Mouse (Mus musculus) limb, embryonic 14.5 days (tissue): Measurements from ENCODE around the gene Pam. TPM values are rescaled to one million over a fixed set of nuclear protein-coding genes. Genes with fewer than 3 reads are reported as not detected.

Source experiments
- ATAC-seq: fragments of 200-750 bp; cut with Nextera tagmentation; 2 replicates; pipeline ENCODE4 v1.8.0; 2017; ENCODE audit warnings: low read depth, moderate number of reproducible peaks, moderate TSS enrichment; ENCODE audit not compliant: low FRiP score
- DNase-seq: peaks from one replicate; pipeline ENCODE4 v3.0.0-alpha.2; 2015; ENCODE audit warnings: low spot score
- H3K27ac ChIP-seq: fragments of 300-500 bp; sonication (generic); replicated peaks from 2 replicates; pipeline ENCODE4 v1.5.1; 2014; ENCODE audit warnings: low read depth, mild to moderate bottlenecking, low read length, moderate library complexity, mixed read lengths
- H3K27me3 ChIP-seq: fragments of 300-500 bp; sonication (generic); 2 replicates; pipeline ENCODE4 v1.6.1; 2014; ENCODE audit warnings: low read length, mixed read lengths; ENCODE audit not compliant: control insufficient read depth, insufficient read depth
- H3K36me3 ChIP-seq: fragments of 300-500 bp; sonication (generic); 2 replicates; pipeline ENCODE4 v1.6.1; 2014; ENCODE audit warnings: mild to moderate bottlenecking, low read length, moderate library complexity, mixed read lengths; ENCODE audit not compliant: control insufficient read depth, insufficient read depth
- H3K4me1 ChIP-seq: fragments of 300-500 bp; sonication (generic); 2 replicates; pipeline ENCODE4 v1.6.1; 2014; ENCODE audit warnings: antibody characterized with exemption, low read length, mixed read lengths; ENCODE audit not compliant: control insufficient read depth, insufficient read depth
- H3K4me2 ChIP-seq: fragments of 300-500 bp; sonication (generic); replicated peaks from 2 replicates; pipeline ENCODE4 v1.6.1; 2014; ENCODE audit warnings: low read depth, mild to moderate bottlenecking, low read length, moderate library complexity; ENCODE audit not compliant: severe bottlenecking
- H3K4me3 ChIP-seq: fragments of 300-500 bp; sonication (generic); replicated peaks from 2 replicates; pipeline ENCODE4 v1.5.1; 2014; ENCODE audit warnings: low read length
- H3K9ac ChIP-seq: fragments of 300-500 bp; sonication (generic); 2 replicates; pipeline ENCODE4 v1.6.1; 2014; ENCODE audit warnings: mild to moderate bottlenecking, low read depth, low read length, moderate library complexity; ENCODE audit not compliant: severe bottlenecking
- H3K9me3 ChIP-seq: fragments of 300-500 bp; sonication (generic); 2 replicates; pipeline ENCODE4 v1.6.1; 2016; ENCODE audit warnings: low read length; ENCODE audit not compliant: control insufficient read depth
- POLR2A ChIP-seq: fragments of 200-500 bp; IDR thresholded peaks from 2 replicates; pipeline ENCODE4 v1.8.0; 2012; ENCODE audit warnings: inconsistent platforms, mild to moderate bottlenecking, moderate library complexity, borderline replicate concordance; ENCODE audit not compliant: insufficient read depth, insufficient read length; ENCODE audit errors: extremely low read depth
- WGBS: fragments of 180-500 bp; shearing (Covaris S2); extraction: QIAGEN DNeasy Blood & Tissue Kit; methylation state at CpG from one replicate; pipeline ENCODE4 v1.1.7; 2014; 5-methylcytosine and 5-hydroxymethylcytosine counted together
- polyA plus RNA-seq, 2 experiments: library from polyadenylated mRNA; depleted of rRNA in 1 of 2; stranded (reverse) in 1 of 2; unstranded in 1 of 2; fragments of >200 nt; fragmentation: Nextera tagmentation in 1 of 2; extraction: Ambion mirVana in 1 of 2; gene quantifications; 2 replicates each; pipeline versions ENCODE4 v1.2.1 to v1.2.3; 2012 to 2014

Pam gene
- polyA plus RNA-seq, 2 experiments: 37.8 to 54.1 TPM

- 0 out of 2 replicates have a peak overlapping the region, but pooled peaks have one; percentile 33 for H3K27ac ChIP-seq
- 68% methylated on average over 5 of the region's 5 CpGs for WGBS
- peaks cover 5% of the 10 kb centered on the region; the same call in 1 of the 2 replicates for H3K4me1 ChIP-seq
- TF ChIP-seq POLR2A: no peak
- no peaks in the 10 kb centered on the region for H3K9me3 ChIP-seq
- no peak overlapping the region for H3K9ac ChIP-seq
- H3K36me3 ChIP-seq: 0 out of 2 replicates have a peak, but pooled peaks cover 3% of the 10 kb centered on the region
- no peak overlapping the region for H3K4me2 ChIP-seq
- DNase-seq (peak; percentile 44), ATAC-seq (peak; percentile 23; the same call in 1 of the 2 replicates)
- no peak overlapping the region for H3K4me3 ChIP-seq
- H3K27me3 ChIP-seq: no peaks in the 10 kb centered on the region
Measured at GRCm38 (mm10) chr1:97833466-97834353, 261.7 kb downstream of the Pam start.

- Histone ChIP-seq H3K27ac (no peak overlapping the region), H3K36me3 (0 out of 2 replicates have a peak, but pooled peaks cover 3% of the 10 kb centered on the region), H3K9ac (no peak overlapping the region), H3K27me3 (no peaks in the 10 kb centered on the region), H3K4me1 (no peaks in the 10 kb centered on the region), H3K9me3 (no peaks in the 10 kb centered on the region), H3K4me3 (no peak overlapping the region), H3K4me2 (no peak overlapping the region)
- no peak for ATAC-seq
- TF ChIP-seq POLR2A: no peak
- DNase-seq: no peak
- WGBS: 93% methylated on average over 5 of the region's 5 CpGs
Measured at GRCm38 (mm10) chr1:97828087-97828486, 267.4 kb downstream of the Pam start.

- DNase-seq (no peak), ATAC-seq (no peak)
- no peak overlapping the region for H3K4me2 ChIP-seq
- H3K27me3 ChIP-seq: no peaks in the 10 kb centered on the region
- WGBS: 64% methylated on average over 2 of the region's 2 CpGs
- 0 out of 2 replicates have a peak, but pooled peaks cover 3% of the 10 kb centered on the region for H3K36me3 ChIP-seq
- no peak overlapping the region for H3K9ac ChIP-seq
- H3K4me3 ChIP-seq: no peak overlapping the region
- TF ChIP-seq POLR2A: no peak
- no peak overlapping the region for H3K27ac ChIP-seq
- H3K9me3 ChIP-seq: no peaks in the 10 kb centered on the region
- H3K4me1 ChIP-seq: no peaks in the 10 kb centered on the region
Measured at GRCm38 (mm10) chr1:97827566-97827965, 267.9 kb downstream of the Pam start.

GRCm38 (mm10) chr1:97822904-97823303 lies 272.5 kb downstream of the Pam start:
- H3K4me1 ChIP-seq: no peaks in the 10 kb centered on the region

GRCm38 (mm10) chr1:97822203-97822602 lies 273.2 kb downstream of the Pam start:
- ATAC-seq: no peak
- no peaks in the 10 kb centered on the region for H3K9me3 ChIP-seq

More at GRCm38 (mm10) chr1:97822904-97823303, 272.5 kb downstream of the Pam start:
- H3K4me3 ChIP-seq: no peak overlapping the region
- no peaks in the 10 kb centered on the region for H3K36me3 ChIP-seq
- H3K27me3 ChIP-seq: no peaks in the 10 kb centered on the region
- H3K9ac ChIP-seq: no peak overlapping the region
- H3K9me3 ChIP-seq: no peaks in the 10 kb centered on the region
- DNase-seq: no peak
- no peak for TF ChIP-seq POLR2A
- 93% methylated on average over 7 of the region's 7 CpGs for WGBS
- H3K27ac ChIP-seq: no peak overlapping the region
- no peak overlapping the region for H3K4me2 ChIP-seq
- no peak for ATAC-seq

More at GRCm38 (mm10) chr1:97822203-97822602, 273.2 kb downstream of the Pam start:
- no peaks in the 10 kb centered on the region for H3K4me1 ChIP-seq
- no peak overlapping the region for H3K4me2 ChIP-seq
- DNase-seq: no peak
- no peak overlapping the region for H3K4me3 ChIP-seq
- TF ChIP-seq POLR2A: no peak
- no peak overlapping the region for H3K9ac ChIP-seq
- no peak overlapping the region for H3K27ac ChIP-seq
- no peaks in the 10 kb centered on the region for H3K27me3 ChIP-seq
- H3K36me3 ChIP-seq: no peaks in the 10 kb centered on the region
- WGBS: 88% methylated on average over 5 of the region's 5 CpGs
